Mouse (Mus musculus) heart, adult 2 months (tissue): ENCODE measurements around the gene Lmna.

Experiments used
- CTCF ChIP-seq: fragments of 200-600 bp; IDR thresholded peaks from 2 replicates; pipeline ENCODE4 v1.8.1; 2022; ENCODE audit warnings: antibody characterized with exemption, mild to moderate bottlenecking, moderate library complexity
- EP300 ChIP-seq: fragments of 200-500 bp; IDR thresholded peaks from 2 replicates; pipeline ENCODE4 v1.6.1; 2011; ENCODE audit warnings: low read depth, low read length, control low read depth; ENCODE audit not compliant: insufficient read depth
- POLR2A ChIP-seq: fragments of 200-500 bp; IDR thresholded peaks from 2 replicates; pipeline ENCODE4 v1.6.1; 2011; ENCODE audit warnings: mild to moderate bottlenecking, low read depth, low read length, control low read depth; ENCODE audit not compliant: insufficient read depth

DNA sequence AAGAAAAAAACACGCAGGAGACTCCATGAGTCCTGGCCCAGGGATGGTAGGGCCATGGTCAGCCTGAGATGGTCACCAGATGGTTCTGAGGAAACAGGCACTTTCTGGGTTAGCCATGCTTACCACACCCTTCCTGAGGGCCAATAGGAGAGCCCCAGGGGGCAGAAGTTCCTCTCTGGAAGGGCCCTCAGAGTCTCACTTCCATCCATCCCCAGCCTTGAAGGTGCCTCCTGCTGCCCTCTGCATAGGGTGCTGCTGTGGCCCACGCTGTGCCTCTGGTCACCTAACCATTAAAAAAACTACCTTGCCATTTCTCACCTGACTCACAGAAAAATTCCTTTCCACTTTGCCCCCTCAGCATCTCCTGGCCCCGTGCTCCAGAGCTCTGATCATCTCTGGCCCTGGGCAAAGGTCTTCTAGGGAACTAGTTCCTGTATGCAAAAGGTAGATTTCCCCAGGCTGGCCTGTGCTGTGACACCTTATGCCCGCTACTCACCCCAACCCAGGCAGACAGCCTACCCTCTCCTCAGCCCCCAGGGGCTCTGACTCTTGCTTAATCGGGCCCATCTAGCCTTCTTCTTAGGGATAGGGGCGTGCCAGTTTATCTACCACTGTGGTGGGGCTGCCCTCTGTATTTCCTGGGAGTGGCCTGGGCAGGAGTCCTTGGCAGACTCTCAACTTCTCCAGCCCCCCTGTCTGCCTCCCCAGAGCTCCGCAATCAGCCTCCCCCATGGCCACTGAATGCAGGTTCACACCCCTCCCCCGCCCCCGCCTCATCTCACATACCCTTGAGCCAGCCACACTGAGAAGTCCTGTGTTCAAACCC lies 54.8 kb downstream of the Lmna start:
- TF ChIP-seq POLR2A (peak; percentile 29; the same call in 1 of the 2 replicates), CTCF (no peak), EP300 (no peak)
